Mouse (Mus musculus): ENCODE measurements around the gene Pygo1.

The Pygo1 gene

DNA sequence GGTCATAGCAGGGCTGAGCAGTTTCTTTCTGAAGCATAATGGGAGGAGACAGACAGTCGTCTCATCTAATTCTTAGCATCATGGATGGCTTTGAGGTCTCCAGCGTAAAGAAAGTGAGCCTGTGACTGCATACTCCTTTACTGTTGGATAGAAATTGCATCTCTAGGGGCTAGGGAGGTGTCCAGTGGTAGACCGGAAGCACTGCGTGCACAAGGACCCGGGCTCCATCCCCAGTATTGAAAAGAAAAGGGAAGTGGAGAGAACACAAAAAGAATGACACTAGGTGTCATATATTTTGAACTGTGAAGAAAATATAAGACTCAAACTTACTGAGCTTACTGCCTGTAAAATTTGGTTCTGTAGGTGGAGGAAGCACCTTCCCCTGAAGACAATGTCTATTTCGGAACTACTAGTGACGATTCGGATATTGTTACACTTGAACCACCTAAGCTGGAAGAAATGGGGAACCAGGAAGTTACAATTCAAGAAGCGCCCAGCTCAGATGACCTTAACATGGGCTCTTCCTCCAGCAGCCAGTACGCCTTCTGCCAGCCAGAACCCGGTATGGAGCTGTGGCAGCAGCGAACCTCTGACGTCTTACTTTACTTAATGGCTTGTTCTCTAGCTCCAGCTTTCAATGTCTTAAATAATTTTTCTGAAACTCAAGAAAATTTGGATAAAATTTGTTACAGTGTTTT is 76.0 kb downstream of the Pygo1 start:
- POLR2A ChIA-PET = interaction anchor here in 2 of 4 experiments (0.6 to 1.2 kb wide), 3 partner anchors 11 to 16 kb away, joined by 3 to 4 read pairs (median 3); partner anchors contain the start of genes Ccpg1 (in 1 of the 2) and Ccpg1os (in 1 of the 2)
- CTCF ChIA-PET = interaction anchor here in 3 of 4 experiments (0.6 to 1.0 kb wide), 5 partner anchors 16 to 90 kb away, joined by 3 read pairs; partner anchors contain the start of genes Ccpg1 (in 1 of the 3) and Ccpg1os (in 1 of the 3)

Data from embryonic stem cell, embryonic (primary cell).